Mouse (Mus musculus) lung, postnatal 0 days (tissue): ENCODE data around the gene Esrrb.

Experiments used
- CTCF ChIP-seq: IDR thresholded peaks from 2 replicates; pipeline ENCODE4 v1.5.1; 2016; ENCODE audit warnings: antibody characterized with exemption, mild to moderate bottlenecking
- EP300 ChIP-seq: IDR thresholded peaks from 2 replicates; pipeline ENCODE4 v1.6.1; 2016; ENCODE audit warnings: antibody characterized with exemption, mild to moderate bottlenecking, control low read depth

GRCm38 (mm10) chr12:86558889-86559288 is 198.0 kb downstream of the Esrrb start:
- TF ChIP-seq EP300 (no peak), CTCF (no peak)
